Mouse (Mus musculus) hindbrain, embryonic 10.5 days (tissue): Measurements from ENCODE around the gene Mocs2. TPM values are rescaled to one million over a fixed set of nuclear protein-coding genes. Genes with fewer than 3 reads are reported as not detected.
A peak's percentile ranks its signal among the peaks of the same experiment; 100 is the strongest.

Experiments used
- DNase-seq: peaks from one replicate; pipeline ENCODE4 v3.0.0-alpha.2; 2017; ENCODE audit warnings: low spot score
- H3K27ac ChIP-seq: fragments of 300-500 bp; sonication (generic); 2 replicates; pipeline ENCODE4 v1.5.1; 2016; ENCODE audit warnings: mild to moderate bottlenecking, moderate library complexity
- H3K27me3 ChIP-seq: fragments of 300-500 bp; sonication (generic); 2 replicates; pipeline ENCODE4 v1.6.1; 2016; ENCODE audit warnings: mild to moderate bottlenecking; ENCODE audit not compliant: poor library complexity, insufficient read depth, severe bottlenecking
- H3K36me3 ChIP-seq: fragments of 300-500 bp; sonication (generic); 2 replicates; pipeline ENCODE4 v1.6.1; 2016; ENCODE audit warnings: mild to moderate bottlenecking, moderate library complexity
- H3K4me1 ChIP-seq: fragments of 300-500 bp; sonication (generic); replicated peaks from 2 replicates; pipeline ENCODE4 v1.6.1; 2016; ENCODE audit warnings: mild to moderate bottlenecking
- H3K4me3 ChIP-seq: fragments of 300-500 bp; sonication (generic); 2 replicates; pipeline ENCODE4 v1.5.1; 2016; ENCODE audit warnings: mild to moderate bottlenecking, moderate library complexity
- H3K9me3 ChIP-seq: fragments of 300-500 bp; sonication (generic); 2 replicates; pipeline ENCODE4 v1.6.1; 2016; ENCODE audit warnings: mild to moderate bottlenecking, moderate library complexity
- WGBS: fragments of 180-500 bp; shearing (Covaris S2); methylation state at CpG from one replicate; pipeline ENCODE4 v1.1.7; 2016; 5-methylcytosine and 5-hydroxymethylcytosine counted together
- polyA plus RNA-seq: library from polyadenylated mRNA; unstranded; fragments of >200 nt; fragmentation: Nextera tagmentation; extraction: Ambion mirVana; gene quantifications from 2 replicates; pipeline ENCODE4 v1.2.1, GENCODE M21; 2016

Gene Mocs2
- polyA plus RNA-seq: 67.5 and 68.5 TPM in 2 replicates

- WGBS: under 1% methylated on average over 39 of the region's 39 CpGs
- peak; percentile 92 for DNase-seq
- H3K27ac ChIP-seq: peak within 1 kb of the TSS; percentile 85
- no peaks in the 10 kb centered on the region for H3K9me3 ChIP-seq
- peaks cover 15% of the 10 kb centered on the region for H3K4me1 ChIP-seq
- H3K4me3 ChIP-seq: peak within 1 kb of the TSS; percentile 84
- H3K36me3 ChIP-seq: peaks cover 6% of the 10 kb centered on the region; the same call in 1 of the 2 replicates
- H3K27me3 ChIP-seq: no peaks in the 10 kb centered on the region
These were observed at the start of gene Mocs2 for GRCm38 (mm10) chr13:114817751-114818360. TSS of gene Mocs2 (plus strand) at chr13:114818236.

GRCm38 (mm10) chr13:114791511-114791910 lies 26.5 kb upstream of the Mocs2 start:
- 80% methylated on average over 1 of the region's 1 CpGs for WGBS

GRCm38 (mm10) chr13:114793250-114794030 lies 24.6 kb upstream of the Mocs2 start:
- Histone ChIP-seq H3K36me3 (no peaks in the 10 kb centered on the region), H3K27ac (no peak overlapping the region), H3K27me3 (no peaks in the 10 kb centered on the region), H3K9me3 (no peaks in the 10 kb centered on the region), H3K4me1 (no peaks in the 10 kb centered on the region), H3K4me3 (no peak overlapping the region)
- DNase-seq: peak; percentile 35
- WGBS: 55% methylated on average over 6 of the region's 6 CpGs

More at GRCm38 (mm10) chr13:114791511-114791910, 26.5 kb upstream of the Mocs2 start:
- Histone ChIP-seq H3K4me1 (no peaks in the 10 kb centered on the region), H3K27me3 (no peaks in the 10 kb centered on the region), H3K36me3 (no peaks in the 10 kb centered on the region), H3K27ac (no peak overlapping the region), H3K9me3 (no peaks in the 10 kb centered on the region), H3K4me3 (no peak overlapping the region)
- DNase-seq: no peak

- Histone ChIP-seq H3K9me3 (no peaks in the 10 kb centered on the region), H3K27ac (no peak overlapping the region), H3K27me3 (no peaks in the 10 kb centered on the region), H3K36me3 (no peaks in the 10 kb centered on the region), H3K4me1 (no peaks in the 10 kb centered on the region), H3K4me3 (no peak overlapping the region)
- WGBS: 84% methylated on average over 3 of the region's 3 CpGs
- DNase-seq: no peak
These were observed 16.2 kb upstream of the Mocs2 start for GRCm38 (mm10) chr13:114801857-114802256.

- no peaks in the 10 kb centered on the region for H3K9me3 ChIP-seq
- no peak for DNase-seq
- no peak overlapping the region for H3K27ac ChIP-seq
- H3K4me1 ChIP-seq: no peaks in the 10 kb centered on the region
- H3K27me3 ChIP-seq: no peaks in the 10 kb centered on the region
- no peak overlapping the region for H3K4me3 ChIP-seq
- H3K36me3 ChIP-seq: no peaks in the 10 kb centered on the region
- WGBS: 87% methylated on average over 2 of the region's 2 CpGs
These were observed 15.1 kb upstream of the Mocs2 start for GRCm38 (mm10) chr13:114802971-114803370.

- H3K4me1 ChIP-seq: no peaks in the 10 kb centered on the region
- no peaks in the 10 kb centered on the region for H3K9me3 ChIP-seq
- H3K4me3 ChIP-seq: no peak overlapping the region
- 90% methylated on average over 5 of the region's 5 CpGs for WGBS
- no peaks in the 10 kb centered on the region for H3K36me3 ChIP-seq
- H3K27ac ChIP-seq: no peak overlapping the region
- H3K27me3 ChIP-seq: no peaks in the 10 kb centered on the region
- DNase-seq: no peak
These were observed 8.3 kb upstream of the Mocs2 start for GRCm38 (mm10) chr13:114809624-114810210.

- Histone ChIP-seq H3K27me3 (no peaks in the 10 kb centered on the region), H3K36me3 (peaks cover 9% of the 10 kb centered on the region; the same call in 1 of the 2 replicates), H3K4me1 (peaks cover 15% of the 10 kb centered on the region), H3K9me3 (no peaks in the 10 kb centered on the region), H3K4me3 (peak overlapping the region; percentile 84), H3K27ac (peak overlapping the region; percentile 85)
- 33% methylated on average over 9 of the region's 9 CpGs for WGBS
- DNase-seq: no peak
These were observed 477 bp downstream of the Mocs2 start for GRCm38 (mm10) chr13:114818513-114818912.

- 94% methylated on average over 2 of the region's 2 CpGs for WGBS
These were observed 4.8 kb downstream of the Mocs2 start for GRCm38 (mm10) chr13:114822871-114823270.

GRCm38 (mm10) chr13:114825377-114825855 lies 7.4 kb downstream of the Mocs2 start:
- Histone ChIP-seq H3K36me3 (peaks cover 58% of the 10 kb centered on the region), H3K27ac (no peak overlapping the region)
- no peak for DNase-seq

More at GRCm38 (mm10) chr13:114822871-114823270, 4.8 kb downstream of the Mocs2 start:
- H3K4me3 ChIP-seq: no peak overlapping the region
- H3K4me1 ChIP-seq: peaks cover 10% of the 10 kb centered on the region
- no peak for DNase-seq
- H3K36me3 ChIP-seq: peaks cover 40% of the 10 kb centered on the region
- no peaks in the 10 kb centered on the region for H3K9me3 ChIP-seq
- H3K27me3 ChIP-seq: no peaks in the 10 kb centered on the region
- no peak overlapping the region for H3K27ac ChIP-seq

GRCm38 (mm10) chr13:114831367-114831833 lies 13.4 kb downstream of the Mocs2 start:
- Histone ChIP-seq H3K27ac (no peak overlapping the region), H3K27me3 (no peaks in the 10 kb centered on the region), H3K9me3 (no peaks in the 10 kb centered on the region), H3K4me3 (no peak overlapping the region), H3K36me3 (peaks cover 39% of the 10 kb centered on the region), H3K4me1 (no peaks in the 10 kb centered on the region)
- 86% methylated on average over 4 of the region's 4 CpGs for WGBS
- no peak for DNase-seq

More at GRCm38 (mm10) chr13:114825377-114825855, 7.4 kb downstream of the Mocs2 start:
- no peaks in the 10 kb centered on the region for H3K9me3 ChIP-seq
- no peaks in the 10 kb centered on the region for H3K27me3 ChIP-seq
- 92% methylated on average over 6 of the region's 6 CpGs for WGBS
- H3K4me1 ChIP-seq: no peaks in the 10 kb centered on the region
- no peak overlapping the region for H3K4me3 ChIP-seq

GRCm38 (mm10) chr13:114832761-114833160 lies 14.7 kb downstream of the Mocs2 start:
- Histone ChIP-seq H3K9me3 (no peaks in the 10 kb centered on the region), H3K4me3 (no peak overlapping the region), H3K4me1 (no peaks in the 10 kb centered on the region), H3K36me3 (peaks cover 26% of the 10 kb centered on the region), H3K27me3 (no peaks in the 10 kb centered on the region), H3K27ac (no peak overlapping the region)
- no peak for DNase-seq
- 80% methylated on average over 5 of the region's 5 CpGs for WGBS

GRCm38 (mm10) chr13:114833351-114833750 lies 15.3 kb downstream of the Mocs2 start:
- no peak for DNase-seq
- H3K36me3 ChIP-seq: peaks cover 20% of the 10 kb centered on the region
- no peaks in the 10 kb centered on the region for H3K9me3 ChIP-seq
- no peak overlapping the region for H3K27ac ChIP-seq
- H3K4me3 ChIP-seq: no peak overlapping the region
- no peaks in the 10 kb centered on the region for H3K27me3 ChIP-seq
- 93% methylated on average over 4 of the region's 4 CpGs for WGBS
- peaks cover 1% of the 10 kb centered on the region; the same call in 1 of the 2 replicates for H3K4me1 ChIP-seq
